Mouse (Mus musculus) hindbrain, embryonic 12.5 days (tissue): ENCODE measurements around the gene Pcsk4. TPM values are rescaled to one million over a fixed set of nuclear protein-coding genes. Genes with fewer than 3 reads are reported as not detected.

ENCODE experiments used
- ATAC-seq: fragments of 200-750 bp; cut with Nextera tagmentation; 2 replicates; pipeline ENCODE4 v1.8.0; 2017; ENCODE audit warnings: moderate TSS enrichment; ENCODE audit not compliant: low FRiP score
- H3K27ac ChIP-seq: fragments of 300-500 bp; sonication (generic); 2 replicates; pipeline ENCODE4 v1.5.1; 2016; ENCODE audit warnings: mild to moderate bottlenecking
- H3K27me3 ChIP-seq: fragments of 300-500 bp; sonication (generic); 2 replicates; pipeline ENCODE4 v1.6.1; 2016; ENCODE audit warnings: mild to moderate bottlenecking
- H3K36me3 ChIP-seq: fragments of 300-500 bp; sonication (generic); 2 replicates; pipeline ENCODE4 v1.6.1; 2016; ENCODE audit warnings: mild to moderate bottlenecking
- H3K4me1 ChIP-seq: fragments of 300-500 bp; sonication (generic); 2 replicates; pipeline ENCODE4 v1.6.1; 2016
- H3K4me2 ChIP-seq: fragments of 300-500 bp; sonication (generic); replicated peaks from 2 replicates; pipeline ENCODE4 v1.6.1; 2016; ENCODE audit warnings: mild to moderate bottlenecking
- H3K4me3 ChIP-seq: fragments of 300-500 bp; sonication (generic); 2 replicates; pipeline ENCODE4 v1.5.1; 2016; ENCODE audit warnings: mild to moderate bottlenecking
- H3K9ac ChIP-seq: fragments of 300-500 bp; sonication (generic); 2 replicates; pipeline ENCODE4 v1.6.1; 2016; ENCODE audit warnings: mild to moderate bottlenecking, moderate library complexity
- H3K9me3 ChIP-seq: fragments of 300-500 bp; sonication (generic); replicated peaks from 2 replicates; pipeline ENCODE4 v1.6.1; 2016; ENCODE audit warnings: mild to moderate bottlenecking
- WGBS: fragments of 180-500 bp; shearing (Covaris S2); methylation state at CpG from one replicate; pipeline ENCODE4 v1.1.7; 2016; 5-methylcytosine and 5-hydroxymethylcytosine counted together
- polyA plus RNA-seq: library from polyadenylated mRNA; unstranded; fragments of >200 nt; fragmentation: Nextera tagmentation; extraction: Ambion mirVana; gene quantifications from 2 replicates; pipeline ENCODE4 v1.2.1, GENCODE M21; 2016

The Pcsk4 gene
- polyA plus RNA-seq, 1 experiment from 2014 or later, result 2.8 TPM

DNA sequence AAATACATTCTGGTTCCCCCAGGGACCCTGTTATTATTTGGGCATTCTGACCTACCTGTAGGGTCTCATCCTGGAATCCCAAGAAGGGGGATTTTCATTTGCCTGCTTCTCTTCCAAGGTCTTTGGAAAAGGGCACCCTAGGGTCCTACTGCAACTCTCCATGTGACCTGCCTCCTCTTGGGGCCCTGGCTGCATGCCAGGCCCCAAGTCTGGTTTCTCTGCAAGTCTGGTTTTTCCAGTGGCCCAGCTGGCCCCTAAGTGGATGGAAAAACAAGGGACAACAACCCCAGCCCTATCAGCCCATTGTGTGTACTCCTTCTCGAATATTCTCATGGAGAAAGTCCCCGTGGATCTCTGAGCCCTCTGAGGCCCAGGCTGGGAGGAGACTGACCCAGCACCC lies 1.6 kb upstream of the Pcsk4 start:
- Histone ChIP-seq H3K4me1 (peaks cover 15% of the 10 kb centered on the region), H3K36me3 (no peaks in the 10 kb centered on the region), H3K9ac (no peak overlapping the region), H3K4me3 (0 out of 2 replicates have a peak overlapping the region, but pooled peaks have one; percentile 46), H3K4me2 (peak overlapping the region; percentile 88), H3K27ac (no peak overlapping the region), H3K27me3 (peaks cover 38% of the 10 kb centered on the region), H3K9me3 (no peaks in the 10 kb centered on the region)
- WGBS, result 69% methylated on average over 2 of the region's 2 CpGs
- no peak for ATAC-seq

- Histone ChIP-seq H3K27me3 (peaks cover 38% of the 10 kb centered on the region), H3K4me3 (peak overlapping the region; percentile 46), H3K4me1 (peaks cover 15% of the 10 kb centered on the region), H3K9ac (peak overlapping the region; percentile 59), H3K27ac (0 out of 2 replicates have a peak overlapping the region, but pooled peaks have one; percentile 2), H3K36me3 (no peaks in the 10 kb centered on the region), H3K4me2 (peak overlapping the region; percentile 88), H3K9me3 (no peaks in the 10 kb centered on the region)
- peak; percentile 26; the same call in 1 of the 2 replicates for ATAC-seq
- WGBS, result 1% methylated on average over 40 of the region's 41 CpGs
These were observed 786 bp upstream of the Pcsk4 start for GRCm38 (mm10) chr10:80330084-80330483.

- H3K27ac ChIP-seq, result no peak overlapping the region
- no peak for ATAC-seq
- peaks cover 39% of the 10 kb centered on the region for H3K27me3 ChIP-seq
- H3K36me3 ChIP-seq, result no peaks in the 10 kb centered on the region
- H3K9me3 ChIP-seq, result no peaks in the 10 kb centered on the region
- peaks cover 22% of the 10 kb centered on the region for H3K4me1 ChIP-seq
- no peak overlapping the region for H3K4me3 ChIP-seq
- no peak overlapping the region for H3K4me2 ChIP-seq
- 82% methylated on average over 21 of the region's 21 CpGs for WGBS
- H3K9ac ChIP-seq, result no peak overlapping the region
These were observed 4.3 kb downstream of the Pcsk4 start for GRCm38 (mm10) chr10:80325045-80325444.

- 78% methylated on average over 17 of the region's 17 CpGs for WGBS
- peaks cover 39% of the 10 kb centered on the region for H3K27me3 ChIP-seq
- H3K4me3 ChIP-seq, result no peak overlapping the region
- no peak overlapping the region for H3K27ac ChIP-seq
- ATAC-seq, result no peak
- H3K9ac ChIP-seq, result no peak overlapping the region
- H3K9me3 ChIP-seq, result no peaks in the 10 kb centered on the region
- H3K4me1 ChIP-seq, result peaks cover 27% of the 10 kb centered on the region
- H3K4me2 ChIP-seq, result 0 out of 2 replicates have a peak overlapping the region, but pooled peaks have one; percentile 96
- H3K36me3 ChIP-seq, result no peaks in the 10 kb centered on the region
These were observed 4.9 kb downstream of the Pcsk4 start for GRCm38 (mm10) chr10:80324120-80325037.

GRCm38 (mm10) chr10:80323261-80324119 lies 5.8 kb downstream of the Pcsk4 start:
- Histone ChIP-seq H3K4me1 (peaks cover 31% of the 10 kb centered on the region), H3K9ac (peak overlapping the region; percentile 60), H3K27me3 (peaks cover 39% of the 10 kb centered on the region), H3K27ac (no peak overlapping the region), H3K9me3 (no peaks in the 10 kb centered on the region), H3K36me3 (peaks cover 3% of the 10 kb centered on the region; the same call in 1 of the 2 replicates), H3K4me3 (peak overlapping the region; percentile 40), H3K4me2 (peak overlapping the region; percentile 96)
- WGBS, result under 1% methylated on average over 46 of the region's 46 CpGs
- peak; percentile 13 for ATAC-seq

DNA sequence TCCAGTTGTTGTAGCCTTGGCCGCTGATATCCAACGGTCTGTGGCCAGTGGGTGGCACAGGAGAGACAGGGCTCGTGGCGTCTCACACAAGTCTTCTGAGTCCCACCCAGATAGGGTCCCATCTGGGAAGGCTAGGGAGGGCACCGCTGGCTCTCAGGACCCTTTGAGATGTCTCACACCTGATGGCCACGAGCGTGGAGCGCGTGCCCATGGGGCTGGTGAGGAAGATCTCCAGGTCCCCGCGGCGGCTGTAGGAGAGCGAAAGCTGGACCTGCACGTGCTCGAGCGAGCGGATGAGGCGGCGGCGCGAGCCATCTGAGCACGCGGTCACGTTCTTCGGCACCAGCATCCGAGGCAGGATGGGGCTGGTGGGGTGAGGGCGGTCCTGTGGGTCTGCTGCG lies 6.5 kb downstream of the Pcsk4 start:
- no peak for ATAC-seq
- Histone ChIP-seq H3K4me2 (peak overlapping the region; percentile 96), H3K9ac (peak overlapping the region; percentile 60), H3K36me3 (peaks cover 10% of the 10 kb centered on the region), H3K4me1 (peaks cover 31% of the 10 kb centered on the region), H3K9me3 (no peaks in the 10 kb centered on the region), H3K4me3 (peak overlapping the region; percentile 40), H3K27ac (no peak overlapping the region), H3K27me3 (peaks cover 37% of the 10 kb centered on the region)
- WGBS, result 8% methylated on average over 28 of the region's 28 CpGs

- no peak for ATAC-seq
- 93% methylated on average over 21 of the region's 21 CpGs for WGBS
- H3K4me3 ChIP-seq, result no peak overlapping the region; the same call in 1 of the 2 replicates
- peaks cover 35% of the 10 kb centered on the region for H3K4me1 ChIP-seq
- peaks cover 19% of the 10 kb centered on the region for H3K36me3 ChIP-seq
- H3K4me2 ChIP-seq, result peak overlapping the region; percentile 96
- no peaks in the 10 kb centered on the region for H3K9me3 ChIP-seq
- H3K27me3 ChIP-seq, result peaks cover 40% of the 10 kb centered on the region
- H3K27ac ChIP-seq, result no peak overlapping the region
- no peak overlapping the region for H3K9ac ChIP-seq
These were observed 7.4 kb downstream of the Pcsk4 start for GRCm38 (mm10) chr10:80321670-80322581.

- no peak overlapping the region for H3K9ac ChIP-seq
- H3K27me3 ChIP-seq, result peaks cover 39% of the 10 kb centered on the region
- ATAC-seq, result no peak
- peaks cover 27% of the 10 kb centered on the region for H3K36me3 ChIP-seq
- H3K27ac ChIP-seq, result no peak overlapping the region
- WGBS, result 81% methylated on average over 6 of the region's 6 CpGs
- H3K4me1 ChIP-seq, result peaks cover 41% of the 10 kb centered on the region
- H3K4me2 ChIP-seq, result peak overlapping the region; percentile 88; the same call in 1 of the 2 replicates
- no peak overlapping the region for H3K4me3 ChIP-seq
- no peaks in the 10 kb centered on the region for H3K9me3 ChIP-seq
These were observed 8.2 kb downstream of the Pcsk4 start for GRCm38 (mm10) chr10:80321014-80321669.

DNA sequence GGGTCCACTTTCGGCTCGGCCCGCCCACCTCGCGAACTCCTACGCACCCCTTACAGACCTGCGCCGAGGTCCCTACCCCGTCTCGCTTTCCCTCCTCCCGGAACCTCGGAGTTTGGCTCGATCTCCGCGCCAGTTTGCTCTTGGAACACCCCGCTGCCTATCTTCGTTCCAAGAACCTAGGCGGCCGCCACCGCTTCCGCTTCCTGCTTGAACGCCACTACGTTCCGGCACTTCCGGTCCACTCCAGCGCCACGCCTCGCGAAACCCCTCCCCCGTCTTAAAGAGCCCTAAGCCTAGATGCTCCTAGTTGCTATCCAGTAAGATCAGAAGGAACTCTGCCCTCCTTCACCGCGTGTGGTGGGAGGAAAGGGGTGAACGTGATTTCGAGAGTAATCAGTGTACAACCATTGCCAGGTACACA lies 8.9 kb downstream of the Pcsk4 start, which contains the start of gene 2310011J03Rik:
Gene 2310011J03Rik, minus strand, starts transcription at position 198 of the 421 bp plus-strand sequence.
- H3K36me3 ChIP-seq, result peaks cover 35% of the 10 kb centered on the region
- peak within 1 kb of the TSS; percentile 76 for H3K9ac ChIP-seq
- H3K9me3 ChIP-seq, result no peaks in the 10 kb centered on the region
- peak; percentile 65 for ATAC-seq
- H3K27ac ChIP-seq, result peak within 1 kb of the TSS; percentile 68
- H3K4me3 ChIP-seq, result peak within 1 kb of the TSS; percentile 81
- H3K4me1 ChIP-seq, result peaks cover 48% of the 10 kb centered on the region
- peak within 1 kb of the TSS; percentile 88 for H3K4me2 ChIP-seq
- H3K27me3 ChIP-seq, result peaks cover 44% of the 10 kb centered on the region
- under 1% methylated on average over 34 of the region's 34 CpGs for WGBS

- H3K36me3 ChIP-seq, result peaks cover 68% of the 10 kb centered on the region
- H3K27ac ChIP-seq, result no peak overlapping the region
- peaks cover 53% of the 10 kb centered on the region for H3K4me1 ChIP-seq
- 61% methylated on average over 10 of the region's 10 CpGs for WGBS
- H3K4me3 ChIP-seq, result no peak overlapping the region
- H3K27me3 ChIP-seq, result peaks cover 54% of the 10 kb centered on the region
- H3K9me3 ChIP-seq, result no peaks in the 10 kb centered on the region
- no peak overlapping the region for H3K4me2 ChIP-seq
- H3K9ac ChIP-seq, result no peak overlapping the region
- no peak for ATAC-seq
These were observed 12.3 kb downstream of the Pcsk4 start for GRCm38 (mm10) chr10:80317011-80317410.

- H3K4me1 ChIP-seq, result peaks cover 53% of the 10 kb centered on the region
- no peak overlapping the region for H3K4me3 ChIP-seq
- 36% methylated on average over 11 of the region's 11 CpGs for WGBS
- no peak for ATAC-seq
- H3K27me3 ChIP-seq, result peaks cover 57% of the 10 kb centered on the region
- H3K36me3 ChIP-seq, result peaks cover 74% of the 10 kb centered on the region
- H3K9me3 ChIP-seq, result no peaks in the 10 kb centered on the region
- H3K27ac ChIP-seq, result no peak overlapping the region
- H3K4me2 ChIP-seq, result no peak overlapping the region
- peak overlapping the region; percentile 1; the same call in 1 of the 2 replicates for H3K9ac ChIP-seq
These were observed 12.9 kb downstream of the Pcsk4 start for GRCm38 (mm10) chr10:80316359-80316781.
